Mouse (Mus musculus) heart, postnatal 25 days (tissue): ENCODE data around the gene Pgap2. TPM values are rescaled to one million over a fixed set of nuclear protein-coding genes. Genes with fewer than 3 reads are reported as not detected.
"Not testable (repeated sequence)": the region's sequence is repeated elsewhere in the genome, so short reads cannot be mapped to it uniquely, and the experiment has no call there.

Experiments
- DNase-seq: peaks from one replicate; pipeline ENCODE4 v3.0.0; 2022; ENCODE audit warnings: low spot score
- intact Hi-C: fragments of 180-260 bp; cut with DNase I; formaldehyde crosslinking; loops from one replicate; pipeline ENCODE4 v1.15.1; 2025
- total RNA-seq, 2 experiments: library from RNA; stranded (reverse); gene quantifications; 2 replicates each; pipeline ENCODE4 v1.2.3; 2021

The Pgap2 gene
- total RNA-seq, 2 experiments from 2014 or later: 58.8 to 68.0 TPM

DNA sequence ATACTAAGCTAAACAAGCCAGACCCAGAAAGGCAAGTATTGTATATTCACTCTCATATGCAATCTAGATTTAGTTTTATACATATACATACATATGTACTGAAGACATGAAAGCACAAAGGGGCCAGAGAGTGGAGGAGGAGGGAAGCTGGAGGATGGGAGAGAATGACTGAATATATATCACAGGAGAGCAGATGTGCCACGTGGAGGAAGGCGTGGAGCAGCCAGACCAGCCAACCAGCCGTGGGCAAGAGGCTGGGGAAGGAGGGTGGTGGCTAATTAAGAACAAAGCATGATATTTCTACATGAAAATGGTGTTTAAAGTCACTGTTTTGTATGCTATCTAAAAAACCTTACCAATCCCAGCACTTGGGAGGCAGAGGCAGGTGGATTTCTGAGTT, 48.7 kb downstream of the Pgap2 start:
- DNase-seq: no peak
- intact Hi-C loops: loop anchor here (1.0 to 10.0 kb wide), 2 partner anchors 159 to 604 kb away; no protein-coding TSS in a partner anchor

GRCm38 (mm10) chr7:102259716-102260479, 49.9 kb downstream of the Pgap2 start:
- DNase-seq: no peak
- intact Hi-C loops: loop anchor here (10.0 kb wide), 1 partner anchor 605 kb away; no protein-coding TSS in a partner anchor

- DNase-seq: no peak
- intact Hi-C loops: no loop called here
Measured at GRCm38 (mm10) chr7:102260518-102260917, 50.5 kb downstream of the Pgap2 start.

- DNase-seq: no peak
- intact Hi-C loops: no loop called here
Measured at GRCm38 (mm10) chr7:102263020-102263419, 53.0 kb downstream of the Pgap2 start.

GRCm38 (mm10) chr7:102266021-102266400, 56.0 kb downstream of the Pgap2 start:
- intact Hi-C loops: loop anchor here (1.0 to 5.0 kb wide), 3 partner anchors 71 to 151 kb away; no protein-coding TSS in a partner anchor
- DNase-seq: not testable (repeated sequence)

- intact Hi-C loops: loop anchor here (1.0 to 5.0 kb wide), 3 partner anchors 71 to 151 kb away; no protein-coding TSS in a partner anchor
- DNase-seq: no peak
Measured at GRCm38 (mm10) chr7:102266401-102267042, 56.5 kb downstream of the Pgap2 start.

DNA sequence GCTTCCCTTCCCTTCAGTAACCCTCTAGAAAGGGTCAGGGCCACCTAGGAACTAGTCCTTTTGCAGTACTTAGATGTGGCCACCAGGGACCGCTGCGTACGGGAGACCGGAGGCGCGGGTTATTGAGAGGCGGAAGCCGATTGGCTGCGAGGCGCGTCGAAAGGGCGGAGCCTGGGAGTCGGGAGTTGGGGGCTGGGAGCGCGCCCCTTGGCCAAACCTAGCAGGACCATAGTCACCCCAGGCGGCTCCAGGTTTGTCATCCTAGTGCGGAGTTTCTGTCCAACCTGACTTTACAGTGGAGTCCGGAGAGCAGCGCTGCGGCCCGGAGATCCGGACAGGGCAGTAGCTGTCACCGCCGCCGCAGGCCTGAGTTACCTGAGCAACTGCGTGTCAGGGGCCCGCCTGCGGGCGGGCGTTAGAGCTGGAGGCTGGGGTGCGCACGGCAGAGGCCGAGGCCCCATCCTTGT, 57.1 kb downstream of the Pgap2 start:
- intact Hi-C loops: loop anchor here (2.0 to 5.0 kb wide), 2 partner anchors 70 to 102 kb away; no protein-coding TSS in a partner anchor
- peak; percentile 87 for DNase-seq

DNA sequence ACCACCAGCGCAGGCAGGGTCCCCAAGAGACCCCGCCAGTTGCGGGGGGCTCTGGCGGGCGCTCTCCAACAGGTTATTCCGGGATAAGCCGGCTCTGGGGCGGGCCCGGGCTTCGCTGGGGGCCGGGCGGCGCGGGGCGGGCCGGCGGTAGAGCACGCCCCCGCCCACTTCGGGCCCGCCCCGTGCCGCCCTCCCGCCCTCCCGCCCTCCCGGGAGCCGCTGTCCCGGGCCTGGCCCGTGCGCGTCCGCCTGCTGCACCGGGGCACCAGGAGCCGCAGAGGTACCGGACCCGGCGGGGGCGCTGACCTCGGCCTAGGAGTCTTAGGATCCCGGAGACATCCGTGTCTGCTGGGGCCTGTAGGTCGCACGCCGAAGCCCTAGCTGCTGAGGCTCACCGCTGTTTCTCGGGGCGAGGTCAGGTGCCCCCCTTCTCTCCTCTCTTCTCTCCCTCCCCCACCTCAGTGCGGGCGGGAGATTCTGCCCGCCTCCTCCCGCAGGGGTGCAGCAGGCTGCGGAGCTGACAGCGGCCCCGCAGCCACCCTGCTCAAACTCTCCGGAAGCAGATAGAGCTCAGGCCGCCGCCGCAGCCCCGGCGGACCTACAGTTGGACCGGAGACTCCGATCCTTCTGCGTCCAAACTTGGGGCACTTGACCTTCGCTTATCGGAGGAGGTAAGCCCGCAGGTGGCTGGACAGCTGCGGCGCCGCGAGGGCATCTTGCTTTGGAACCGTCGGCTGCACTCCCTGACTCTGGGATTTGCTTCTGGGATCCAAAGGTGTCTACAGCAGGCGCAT, 57.8 kb downstream of the Pgap2 start, which contains the start of gene Stim1:
Gene Stim1, plus strand, starts transcription at position 206 of the 794 bp plus-strand sequence.
- DNase-seq: no peak
- intact Hi-C loops: loop anchor here (2.0 to 5.0 kb wide), 2 partner anchors 70 to 101 kb away; no protein-coding TSS in a partner anchor

DNA sequence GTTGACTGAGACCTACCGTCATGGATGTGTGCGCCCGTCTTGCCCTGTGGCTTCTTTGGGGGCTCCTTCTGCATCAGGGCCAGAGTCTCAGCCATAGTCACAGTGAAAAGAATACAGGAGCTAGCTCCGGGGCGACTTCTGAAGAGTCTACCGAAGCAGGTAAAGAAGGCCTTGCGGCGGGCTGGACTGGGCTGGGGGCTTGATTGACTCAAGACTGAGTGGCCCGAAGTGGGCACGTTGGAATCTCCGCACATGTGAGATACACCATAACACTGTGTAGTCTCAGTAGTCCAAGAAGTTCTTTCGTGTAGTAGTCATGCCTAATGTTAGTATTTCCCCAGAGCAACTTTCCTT, 58.4 kb downstream of the Pgap2 start:
- intact Hi-C loops: loop anchor here (5.0 kb wide), 1 partner anchor 69 kb away; no protein-coding TSS in a partner anchor
- no peak for DNase-seq

DNA sequence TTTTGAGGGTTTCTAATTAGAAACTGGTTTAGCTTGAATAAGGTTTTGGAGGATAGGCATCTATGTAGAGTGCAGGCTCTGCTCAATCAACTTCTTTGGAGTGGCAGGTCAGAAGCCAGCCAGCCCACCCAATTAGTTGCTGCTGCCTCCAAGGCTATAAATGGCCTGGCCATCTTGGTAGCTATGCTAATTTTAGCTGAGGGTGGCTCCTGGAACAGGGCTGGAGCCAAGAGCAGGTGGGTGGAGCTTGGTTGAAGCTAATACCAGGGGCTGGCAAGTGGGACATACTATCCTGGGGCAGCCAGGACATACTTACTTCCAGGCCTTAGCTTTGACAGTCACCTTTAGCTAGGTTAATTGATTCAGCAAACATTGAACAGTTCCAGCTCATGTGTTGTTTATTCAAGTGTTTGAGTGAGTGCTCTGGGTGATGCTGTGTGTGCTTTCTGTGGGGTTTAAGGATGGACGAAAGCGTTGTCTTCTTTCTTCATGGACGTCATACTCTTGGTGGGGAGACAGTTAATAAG, 62.5 kb downstream of the Pgap2 start:
- intact Hi-C loops: no loop called here

GRCm38 (mm10) chr7:102281403-102281802, 71.4 kb downstream of the Pgap2 start:
- intact Hi-C loops: no loop called here
- no peak for DNase-seq

More for the DNA sequence above, 62.5 kb downstream of the Pgap2 start:
- DNase-seq: no peak

GRCm38 (mm10) chr7:102282261-102282660, 72.3 kb downstream of the Pgap2 start:
- intact Hi-C loops: no loop called here
- DNase-seq: peak; percentile 6

Other genes starting within 250 kb of the Pgap2 start
- 1 to 10 TPM; 6.5 to 6.8 TPM for gene Il18bp, start 191.5 kb upstream of the Pgap2 start, total RNA-seq
- gene Rnf121, start 144.7 kb upstream of the Pgap2 start, total RNA-seq: 10 to 100 TPM; 20.9 to 22.8 TPM
- 1 to 10 TPM; 9.4 to 9.6 TPM for gene Xndc1, start 144.7 kb upstream of the Pgap2 start, total RNA-seq
- under 1 TPM; 0.91 to 0.92 TPM for gene Xntrpc, start 144.5 kb upstream of the Pgap2 start, total RNA-seq
- under 1 TPM; 0.11 to 0.47 TPM for gene Trpc2, start 127.1 kb upstream of the Pgap2 start, total RNA-seq
- gene Art1, start 108.5 kb upstream of the Pgap2 start, total RNA-seq: 100 to 1,000 TPM; 203 to 252 TPM
- 10 to 100 TPM; 10.5 to 14.3 TPM for gene Art5, start 100.7 kb upstream of the Pgap2 start, total RNA-seq
- gene Chrna10, start 93.4 kb upstream of the Pgap2 start, total RNA-seq: not detected
- 10 to 100 TPM; 29.0 to 32.5 TPM for gene Nup98, start within 50 bp of the Pgap2 start, total RNA-seq
- gene Rhog, start 45.8 kb downstream of the Pgap2 start, total RNA-seq: 10 to 100 TPM; 24.8 to 30.5 TPM
- gene Stim1, start 57.6 kb downstream of the Pgap2 start, total RNA-seq: 10 to 100 TPM; 21.6 to 21.8 TPM
- 10 to 100 TPM in 1 of 2 experiments, 1 to 10 TPM in 1; 8.4 to 11.5 TPM for gene Rrm1, start 231.5 kb downstream of the Pgap2 start, total RNA-seq